Mouse (Mus musculus) kidney, adult 2 months (tissue): ENCODE results near the gene Cfap97.

Source experiments
- CTCF ChIP-seq: fragments of 200-500 bp; conservative IDR thresholded peaks from 2 replicates; pipeline ENCODE4 v1.5.1; 2011; ENCODE audit warnings: low read depth, mild to moderate bottlenecking, control low read depth, low read length, moderate library complexity, mixed read lengths; ENCODE audit not compliant: insufficient read depth, insufficient read length
- POLR2A ChIP-seq: fragments of 200-500 bp; IDR thresholded peaks from one replicate; pipeline ENCODE4 v1.6.1; 2011; ENCODE audit warnings: low read depth, low read length, control low read depth

- TF ChIP-seq CTCF (no peak), POLR2A (no peak)
Measured at GRCm38 (mm10) chr8:46236441-46237223, 85.1 kb downstream of the Cfap97 start.
